Mouse (Mus musculus) v-Abl transformed pro-B cells (cell line): ENCODE measurements around the gene Selenoo.

ENCODE experiments used
- in situ Hi-C, 2 experiments: fragments of 400-800 bp; cut with MboI; formaldehyde crosslinking; loops; one replicate each; pipeline ENCODE4 v1.15.1; 2025; ENCODE audit not compliant: unreplicated experiment in 2 of 2

The Selenoo gene

DNA sequence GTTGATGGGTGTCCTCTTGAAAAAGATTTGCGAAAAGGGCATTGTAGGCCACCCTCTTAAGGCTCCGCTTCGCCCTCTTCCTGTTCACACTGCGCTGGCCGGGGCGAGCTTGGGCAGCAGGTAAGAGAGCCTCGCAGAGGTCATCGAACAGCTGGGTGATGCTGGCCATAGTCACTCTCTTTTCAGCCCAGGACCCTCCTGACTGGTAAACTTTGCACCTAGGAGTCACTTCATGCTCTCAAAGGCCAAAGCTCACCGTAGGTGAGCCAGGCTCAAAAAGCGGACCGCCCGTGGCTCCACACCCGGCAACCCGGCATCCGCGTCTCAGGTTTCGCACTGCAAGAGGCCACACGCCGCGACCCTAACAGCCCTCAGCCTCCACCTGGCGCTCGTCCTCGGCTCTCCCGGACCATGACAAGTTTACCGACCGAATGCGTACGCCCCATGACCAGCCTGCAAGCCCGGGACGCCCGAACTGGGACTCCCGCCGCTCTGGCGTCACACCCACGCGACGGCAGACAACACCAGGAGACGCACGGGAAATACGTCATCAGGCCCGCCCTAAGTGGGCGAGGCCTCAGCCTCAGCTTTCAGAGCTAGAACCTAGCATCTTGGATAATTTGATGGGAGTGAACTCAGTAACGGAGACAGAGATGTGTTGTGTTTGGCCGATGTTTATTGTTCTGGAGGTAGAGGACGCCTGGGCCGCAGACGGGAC lies 33.9 kb downstream of the Selenoo start, which contains the start of gene Tubgcp6:
Gene Tubgcp6 (minus strand): TSS at position 464 of the 718 bp plus-strand sequence.
- in situ Hi-C loops, result loop anchor here (25.0 kb wide), 1 partner anchor 89 kb away; the partner anchor contains the start of gene Ppp6r2 (in 2 of the 2)

DNA sequence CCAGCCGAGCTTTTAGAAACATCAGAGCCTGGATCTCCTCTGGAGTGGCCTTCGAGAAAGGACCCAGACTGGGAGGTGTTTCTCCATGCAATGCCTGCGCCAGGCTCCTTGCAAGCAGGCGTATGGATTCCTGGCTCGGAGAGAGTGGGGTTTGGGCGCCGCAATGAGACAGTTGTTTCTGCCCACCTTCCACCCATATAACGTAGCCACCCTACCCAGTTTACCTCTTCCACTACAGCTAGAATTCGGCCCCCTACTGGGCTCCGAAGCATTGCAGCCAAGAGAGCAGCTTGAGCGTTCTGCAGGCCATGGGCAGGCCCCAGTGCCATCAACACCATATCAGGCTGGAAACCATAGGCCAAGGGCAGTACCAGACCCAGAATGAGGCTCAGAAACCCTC lies 34.7 kb downstream of the Selenoo start:
- in situ Hi-C loops, result loop anchor here (25.0 kb wide), 1 partner anchor 89 kb away; the partner anchor contains the start of gene Ppp6r2 (in 2 of the 2)

GRCm38 (mm10) chr15:89124312-89124711 lies 35.4 kb downstream of the Selenoo start:
- in situ Hi-C loops, result loop anchor here (25.0 kb wide), 1 partner anchor 88 kb away; the partner anchor contains the start of gene Ppp6r2 (in 2 of the 2)

DNA sequence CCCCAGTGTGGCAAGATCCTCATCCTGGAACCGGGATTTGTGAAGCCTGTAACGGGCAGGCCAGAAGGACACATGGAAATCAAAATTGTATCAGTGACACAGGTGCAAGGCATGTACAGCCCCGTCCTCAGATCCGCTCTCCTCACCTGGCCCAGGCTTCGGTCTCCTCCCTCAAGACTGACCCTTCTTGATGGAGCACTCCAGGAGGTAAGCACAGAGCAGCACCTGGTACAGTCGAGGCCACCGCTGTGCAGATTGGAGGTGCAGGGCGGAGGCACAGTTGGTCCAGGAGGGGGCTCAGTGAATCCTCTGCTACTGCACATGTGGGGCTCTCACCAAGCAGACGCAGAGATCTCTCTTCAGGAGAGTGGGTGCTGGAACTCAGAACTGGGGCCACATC lies 36.5 kb downstream of the Selenoo start:
- in situ Hi-C loops, result no loop called here

GRCm38 (mm10) chr15:89126622-89127021 lies 37.7 kb downstream of the Selenoo start:
- in situ Hi-C loops, result no loop called here

DNA sequence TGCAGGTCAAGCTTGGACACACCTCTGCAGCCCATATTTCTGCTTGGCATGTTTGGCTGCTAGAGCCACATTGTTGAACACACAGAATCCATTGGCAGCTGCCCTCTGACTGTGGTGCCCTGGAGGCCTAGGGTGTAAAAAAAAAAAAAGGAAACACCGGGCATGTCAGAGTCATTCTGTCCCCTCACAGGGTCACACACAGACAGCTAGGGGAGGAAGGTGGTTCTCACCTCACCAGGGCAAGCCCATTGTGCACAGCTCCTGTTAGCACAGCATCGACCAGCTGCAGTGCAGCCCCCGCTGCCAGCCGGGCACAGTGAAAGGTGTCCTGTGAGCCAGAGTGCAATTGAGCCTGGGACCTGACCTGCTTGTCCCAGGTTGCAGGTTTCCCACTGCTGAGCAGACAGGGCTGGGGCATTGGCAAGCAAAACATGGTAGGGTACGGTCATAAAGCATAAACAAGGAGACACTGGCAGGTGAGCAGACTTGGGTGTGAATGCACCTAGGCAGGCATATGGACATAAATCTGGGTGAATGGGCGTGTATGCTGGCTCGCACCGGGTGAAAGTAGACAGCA lies 38.6 kb downstream of the Selenoo start:
- in situ Hi-C loops, result no loop called here

- in situ Hi-C loops, result no loop called here
Observed at GRCm38 (mm10) chr15:89128382-89129350, 39.8 kb downstream of the Selenoo start, which contains the start of gene Hdac10. Gene Hdac10 (minus strand): TSS chr15:89128700.

- in situ Hi-C loops, result no loop called here
Observed at GRCm38 (mm10) chr15:89130245-89130644, 41.4 kb downstream of the Selenoo start.

- in situ Hi-C loops, result no loop called here
Observed at GRCm38 (mm10) chr15:89131316-89131715, 42.4 kb downstream of the Selenoo start.

GRCm38 (mm10) chr15:89136461-89137155 lies 47.7 kb downstream of the Selenoo start:
- in situ Hi-C loops, result no loop called here

- in situ Hi-C loops, result no loop called here
Observed at GRCm38 (mm10) chr15:89137378-89138045, 48.6 kb downstream of the Selenoo start.

DNA sequence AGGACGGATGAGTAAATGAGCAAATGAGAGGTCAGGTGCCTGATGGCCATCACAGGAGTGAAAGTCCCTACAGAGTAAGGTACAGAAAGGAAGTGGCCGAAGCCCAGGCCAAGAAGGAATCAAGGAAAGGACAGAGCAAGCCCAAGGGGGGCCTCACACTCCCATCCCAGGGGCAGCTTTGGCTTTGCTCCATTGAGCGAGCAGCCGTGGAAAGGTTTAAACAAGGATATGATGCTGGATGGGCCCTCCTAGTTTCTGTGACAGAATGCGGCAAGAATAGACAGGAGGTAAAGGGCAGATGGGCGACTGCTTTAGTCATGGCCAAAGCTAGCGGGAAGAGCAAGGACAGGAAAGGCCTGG lies 49.1 kb downstream of the Selenoo start:
- in situ Hi-C loops, result no loop called here

DNA sequence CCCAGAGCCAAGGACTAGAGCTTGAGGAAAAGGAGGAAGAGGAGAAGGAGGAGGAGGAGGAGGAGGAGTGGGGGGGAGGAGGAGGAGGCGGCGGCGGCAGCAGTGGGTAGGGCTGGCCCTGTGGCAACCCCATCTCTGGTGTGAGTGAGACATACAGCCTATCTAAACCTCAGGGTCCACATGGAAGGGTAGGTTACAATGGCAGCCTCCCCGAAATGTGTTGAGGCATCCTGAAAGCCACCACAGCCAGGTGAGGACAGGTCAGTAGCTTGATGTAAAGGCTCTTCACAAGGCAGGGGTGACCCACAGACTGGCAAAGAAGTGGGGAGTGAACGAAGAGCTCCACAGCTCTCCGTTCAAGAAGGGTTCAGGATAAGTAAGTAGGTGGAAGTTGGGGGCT lies 49.6 kb downstream of the Selenoo start:
- in situ Hi-C loops, result no loop called here

DNA sequence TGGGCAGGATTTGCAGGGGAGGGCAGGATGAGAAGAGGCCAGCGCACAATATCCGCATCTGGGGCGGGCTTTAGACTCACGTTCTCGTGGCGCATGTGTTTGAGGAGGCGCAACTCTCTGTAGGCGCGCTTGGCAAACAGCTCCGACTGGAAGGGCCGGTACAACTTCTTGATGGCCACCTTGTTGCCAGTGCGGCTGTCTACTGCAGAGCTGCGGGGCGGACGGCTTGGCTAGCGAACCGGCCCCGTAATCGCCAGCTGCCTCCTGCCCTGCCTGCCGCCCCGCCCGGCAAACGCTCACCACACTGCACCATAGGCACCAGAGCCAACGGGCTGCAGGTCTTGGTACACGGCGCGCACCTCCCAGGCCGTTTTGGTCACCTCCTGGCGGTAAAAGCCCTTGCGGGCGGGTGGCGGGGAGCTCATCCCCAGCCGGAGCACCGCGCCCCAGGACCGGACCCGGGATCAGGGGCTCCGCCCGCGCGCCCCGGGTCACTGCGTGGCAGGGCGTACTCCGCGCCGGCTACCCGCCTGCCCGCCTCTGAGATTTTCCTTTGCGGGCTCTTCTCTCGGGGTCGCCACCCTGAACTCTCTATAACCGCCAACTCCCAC lies 51.3 kb downstream of the Selenoo start:
- in situ Hi-C loops, result no loop called here

GRCm38 (mm10) chr15:89140659-89141252 lies 51.9 kb downstream of the Selenoo start, which contains the start of gene Mapk12:
Gene Mapk12 (minus strand): TSS chr15:89140703.
- in situ Hi-C loops, result no loop called here

- in situ Hi-C loops, result no loop called here
Observed at GRCm38 (mm10) chr15:89141443-89141842, 52.6 kb downstream of the Selenoo start.

DNA sequence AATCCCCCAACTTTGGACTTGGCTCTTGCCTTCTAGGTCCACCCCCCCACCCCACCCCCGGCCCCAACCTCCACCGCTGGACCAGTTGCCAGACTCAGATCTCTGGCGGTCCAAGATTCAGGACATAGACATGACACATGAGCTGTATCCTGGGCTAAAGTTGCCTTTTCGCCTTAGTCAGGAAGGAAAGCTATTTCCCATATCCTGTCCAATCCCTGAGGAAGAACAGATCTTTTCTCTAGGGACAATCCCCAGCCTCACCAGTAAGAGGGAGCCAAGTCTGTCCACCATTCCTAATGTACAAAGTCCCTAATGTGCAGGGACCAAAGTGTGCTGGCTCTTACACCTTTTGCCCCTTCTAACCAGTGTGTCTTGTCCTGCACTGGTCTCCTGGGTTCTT lies 53.0 kb downstream of the Selenoo start:
- in situ Hi-C loops, result no loop called here

DNA sequence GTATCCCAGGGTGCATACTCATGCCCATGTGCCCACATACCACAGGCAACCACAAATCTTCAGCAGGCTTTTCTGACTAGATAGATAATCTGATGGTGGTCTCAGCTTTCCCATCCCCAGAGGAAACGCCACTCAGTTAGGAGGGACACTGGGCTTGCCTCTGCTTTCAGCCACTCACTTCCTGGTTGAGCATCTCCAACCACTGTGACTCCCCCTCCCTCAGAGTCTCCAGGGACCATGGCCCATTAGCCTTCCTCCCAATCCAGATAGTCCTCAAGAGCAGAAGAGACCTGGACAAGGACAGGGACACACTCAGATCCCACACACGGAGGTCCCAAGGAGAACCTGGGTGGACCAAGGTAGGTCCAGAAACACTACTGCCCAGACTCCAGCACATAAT lies 54.2 kb downstream of the Selenoo start:
- in situ Hi-C loops, result no loop called here

GRCm38 (mm10) chr15:89144965-89145364 lies 56.1 kb downstream of the Selenoo start:
- in situ Hi-C loops, result no loop called here
